Mouse (Mus musculus) brain, embryonic 14.5 days (tissue): ENCODE data around the gene Tbc1d20.

Experiments
- CTCF ChIP-seq: fragments of 200-500 bp; IDR thresholded peaks from 2 replicates; pipeline ENCODE4 v1.5.1; 2012; ENCODE audit warnings: inconsistent platforms, mild to moderate bottlenecking, moderate library complexity, borderline replicate concordance; ENCODE audit not compliant: insufficient read depth, insufficient read length; ENCODE audit errors: extremely low read depth
- POLR2A ChIP-seq: fragments of 200-500 bp; IDR thresholded peaks from 2 replicates; pipeline ENCODE4 v1.6.1; 2012; ENCODE audit warnings: mild to moderate bottlenecking, inconsistent platforms, borderline replicate concordance; ENCODE audit not compliant: poor library complexity, insufficient read depth, insufficient read length, severe bottlenecking; ENCODE audit errors: extremely low read depth

GRCm38 (mm10) chr2:152307186-152307585 lies 13.6 kb downstream of the Tbc1d20 start:
- TF ChIP-seq POLR2A (no peak), CTCF (no peak)
